Mouse (Mus musculus) urinary bladder, postnatal 36 days (tissue): ENCODE data around the gene Hist1h2ao.
A peak's percentile ranks its signal among the peaks of the same experiment; 100 is the strongest.
"Not testable (repeated sequence)": the region's sequence is repeated elsewhere in the genome, so short reads cannot be mapped to it uniquely, and the experiment has no call there.

Source experiments
- DNase-seq, 2 experiments: peaks; one replicate each; pipeline ENCODE4 v3.0.0; 2022; ENCODE audit warnings: low spot score in 2 of 2, mixed read lengths in 1 of 2

The Hist1h2ao gene

DNA sequence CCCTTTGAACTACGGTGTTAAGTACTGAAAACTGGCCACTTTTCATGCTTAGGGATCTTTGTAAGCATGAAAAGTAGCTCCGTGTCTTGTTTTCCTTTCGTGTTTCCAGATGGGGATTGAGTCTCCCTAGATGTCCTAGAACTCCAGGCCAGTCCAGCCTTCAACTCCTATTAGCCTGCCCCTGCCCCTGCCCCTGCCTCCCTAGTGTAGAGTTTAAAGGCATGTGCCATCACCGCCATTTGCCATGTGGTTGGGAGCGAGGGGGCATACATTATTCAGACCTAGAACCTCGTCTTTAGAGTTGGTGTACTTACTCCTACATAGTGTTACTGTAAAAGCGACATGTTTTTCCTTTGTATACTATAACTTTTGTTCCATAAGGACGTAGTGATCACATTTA is 809 bp downstream of the Hist1h2ao start:
- not testable (repeated sequence) for DNase-seq

DNA sequence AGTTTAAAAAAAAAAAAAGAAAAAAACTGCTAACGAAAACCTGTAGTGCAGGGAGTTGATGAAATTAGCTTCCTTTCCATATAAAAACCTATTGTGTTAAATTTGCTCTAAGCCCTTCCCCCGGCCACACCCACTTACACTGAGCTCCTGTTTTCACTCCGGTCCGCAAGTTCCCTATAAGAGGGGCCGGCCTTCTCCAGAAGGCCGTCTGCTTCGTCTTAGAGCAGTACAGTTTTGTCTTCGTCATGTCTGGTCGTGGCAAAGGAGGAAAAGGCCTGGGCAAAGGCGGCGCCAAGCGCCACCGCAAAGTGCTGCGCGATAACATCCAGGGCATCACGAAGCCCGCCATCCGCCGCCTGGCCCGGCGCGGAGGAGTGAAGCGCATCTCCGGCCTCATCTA is 1.3 kb downstream of the Hist1h2ao start, which contains the start of gene Hist1h4m:
Hist1h4m (plus strand) TSS at position 208 of the 400 bp plus-strand sequence.
- peak in 1 of 2 experiments; percentile 44 for DNase-seq

DNA sequence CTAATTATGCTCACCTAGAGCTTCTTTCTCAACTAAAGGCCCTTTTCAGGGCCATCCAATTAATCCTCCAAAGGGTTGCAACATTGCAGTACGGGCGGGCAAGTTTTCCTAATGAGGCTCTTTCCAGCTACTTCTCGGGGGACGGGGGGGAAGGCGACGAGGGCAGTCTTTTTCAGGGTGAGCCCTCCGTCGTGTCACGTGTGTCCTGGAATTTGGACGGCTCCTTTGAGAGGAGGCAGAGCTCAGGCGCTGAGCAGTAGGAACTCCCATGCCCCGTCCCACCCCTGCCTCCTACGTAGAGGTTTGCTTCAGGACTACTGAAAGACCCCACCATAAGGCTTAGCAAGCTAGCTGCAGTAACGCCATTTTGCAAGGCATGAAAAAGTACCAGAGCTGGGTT is 1.8 kb downstream of the Hist1h2ao start:
- DNase-seq, result not testable (repeated sequence)

DNA sequence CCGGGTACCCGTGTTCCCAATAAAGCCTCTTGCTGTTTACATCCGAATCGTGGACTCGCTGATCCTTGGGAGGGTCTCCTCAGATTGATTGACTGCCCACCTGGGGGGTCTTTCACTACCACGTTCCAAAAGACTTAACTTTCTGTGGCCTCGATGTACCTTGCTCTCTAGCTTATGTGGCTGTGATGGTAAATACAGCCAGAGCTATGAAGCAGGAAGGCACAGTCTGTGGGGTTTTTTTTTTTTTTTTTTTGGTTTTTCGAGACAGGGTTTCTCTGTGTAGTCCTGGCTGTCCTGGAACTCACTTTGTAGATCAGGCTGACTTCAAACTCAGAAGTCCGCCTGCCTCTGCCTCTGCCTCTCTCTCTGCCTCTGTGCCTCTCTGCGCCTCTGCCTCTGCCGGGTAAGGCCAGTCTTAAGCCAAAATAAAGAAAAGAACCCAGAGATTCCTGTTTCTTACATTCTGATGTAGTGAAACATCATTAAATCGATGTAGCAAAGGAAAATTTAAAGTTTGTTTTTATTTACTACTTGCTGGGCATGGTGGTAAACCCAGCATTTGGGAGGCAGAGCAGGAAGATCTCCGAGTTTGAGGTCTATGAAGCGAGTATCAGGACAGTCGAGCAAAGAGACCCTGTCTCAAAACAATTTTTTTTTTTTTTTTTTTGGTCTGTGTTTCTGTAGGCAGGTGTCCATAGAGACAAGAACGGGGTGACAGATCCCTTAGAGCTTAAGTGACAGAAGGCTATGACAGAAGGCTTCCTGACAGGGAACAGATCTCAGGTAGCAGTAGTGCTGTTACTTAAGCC is 10.0 kb downstream of the Hist1h2ao start:
- not testable (repeated sequence) for DNase-seq

DNA sequence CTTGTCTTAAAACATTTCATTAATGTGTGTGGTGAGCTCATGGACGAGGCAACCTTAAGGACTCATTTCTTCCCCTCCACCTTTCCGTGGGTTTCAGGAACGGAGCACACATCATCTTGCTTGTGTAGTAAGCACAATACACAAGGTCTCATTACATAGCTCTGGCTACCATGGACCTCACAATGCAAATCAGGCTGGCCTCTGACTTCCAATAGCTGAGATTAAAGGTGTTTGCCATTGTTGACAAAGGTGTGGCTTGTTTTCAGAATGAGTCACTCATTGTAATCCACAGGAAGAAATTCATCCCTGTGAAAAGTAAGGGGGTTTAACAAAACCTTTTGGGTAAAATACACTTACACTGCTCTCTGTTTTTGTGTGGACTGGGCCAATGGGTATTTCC is 18.2 kb downstream of the Hist1h2ao start:
- no peak for DNase-seq

DNA sequence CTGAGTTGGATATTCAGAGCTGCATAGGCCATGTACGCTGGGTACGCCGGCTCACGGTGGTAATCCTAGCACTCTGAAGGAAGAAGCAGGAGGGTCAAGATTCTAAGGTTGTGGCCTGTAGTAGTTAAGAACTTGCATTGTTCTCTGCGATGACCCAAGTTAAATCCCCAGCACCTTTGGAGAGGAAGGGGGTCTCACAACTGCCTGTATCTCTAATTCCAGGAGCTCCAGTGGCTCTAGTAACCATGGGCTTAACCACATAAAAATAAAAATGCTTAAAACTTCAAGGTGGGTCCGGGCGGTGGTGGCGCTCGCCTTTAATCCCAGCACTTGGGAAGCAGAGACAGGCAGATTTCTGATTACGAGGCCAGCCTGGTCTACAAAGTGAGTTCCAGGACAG is 20.1 kb downstream of the Hist1h2ao start:
- no peak for DNase-seq

DNA sequence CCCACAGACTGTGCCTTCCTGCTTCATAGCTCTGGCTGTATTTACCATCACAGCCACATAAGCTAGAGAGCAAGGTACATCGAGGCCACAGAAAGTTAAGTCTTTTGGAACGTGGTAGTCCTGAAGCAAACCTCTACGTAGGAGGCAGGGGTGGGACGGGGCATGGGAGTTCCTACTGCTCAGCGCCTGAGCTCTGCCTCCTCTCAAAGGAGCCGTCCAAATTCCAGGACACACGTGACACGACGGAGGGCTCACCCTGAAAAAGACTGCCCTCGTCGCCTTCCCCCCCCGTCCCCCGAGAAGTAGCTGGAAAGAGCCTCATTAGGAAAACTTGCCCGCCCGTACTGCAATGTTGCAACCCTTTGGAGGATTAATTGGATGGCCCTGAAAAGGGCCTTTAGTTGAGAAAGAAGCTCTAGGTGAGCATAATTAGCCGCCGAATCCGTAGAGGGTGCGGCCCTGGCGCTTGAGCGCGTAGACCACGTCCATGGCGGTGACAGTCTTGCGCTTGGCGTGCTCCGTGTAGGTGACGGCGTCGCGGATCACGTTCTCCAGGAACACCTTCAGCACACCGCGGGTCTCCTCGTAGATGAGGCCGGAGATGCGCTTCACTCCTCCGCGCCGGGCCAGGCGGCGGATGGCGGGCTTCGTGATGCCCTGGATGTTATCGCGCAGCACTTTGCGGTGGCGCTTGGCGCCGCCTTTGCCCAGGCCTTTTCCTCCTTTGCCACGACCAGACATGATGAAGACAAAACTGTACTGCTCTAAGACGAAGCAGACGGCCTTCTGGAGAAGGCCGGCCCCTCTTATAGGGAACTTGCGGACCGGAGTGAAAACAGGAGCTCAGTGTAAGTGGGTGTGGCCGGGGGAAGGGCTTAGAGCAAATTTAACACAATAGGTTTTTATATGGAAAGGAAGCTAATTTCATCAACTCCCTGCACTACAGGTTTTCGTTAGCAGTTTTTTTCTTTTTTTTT is 21.4 kb downstream of the Hist1h2ao start, which contains the start of gene Hist1h4n:
Hist1h4n (minus strand) TSS at position 779 of the 977 bp plus-strand sequence.
- DNase-seq, result peak; percentile 23 to 31

DNA sequence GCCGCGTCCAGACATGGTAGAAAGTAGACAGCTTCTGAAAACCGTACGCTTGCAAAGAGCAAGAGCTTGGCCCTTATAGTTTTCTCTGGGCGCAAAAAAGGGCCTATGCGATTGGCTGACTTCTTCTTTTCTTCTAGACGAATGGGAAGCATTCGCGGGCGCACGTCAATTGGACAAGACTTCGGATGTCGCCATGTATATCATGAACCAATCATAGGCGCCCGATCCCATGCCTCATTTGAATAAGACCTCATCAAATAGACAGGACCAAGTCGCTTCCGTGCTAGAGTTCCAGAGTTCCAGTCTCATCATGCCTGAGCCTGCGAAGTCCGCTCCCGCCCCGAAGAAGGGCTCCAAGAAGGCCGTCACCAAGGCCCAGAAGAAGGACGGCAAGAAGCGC is 23.2 kb downstream of the Hist1h2ao start, which contains the start of the genes Hist1h2ap and Hist1h2br:
Hist1h2ap (minus strand) TSS at position 47 of the 400 bp plus-strand sequence.
Hist1h2br (plus strand) TSS at position 283 of the 400 bp plus-strand sequence.
- not testable (repeated sequence) for DNase-seq

DNA sequence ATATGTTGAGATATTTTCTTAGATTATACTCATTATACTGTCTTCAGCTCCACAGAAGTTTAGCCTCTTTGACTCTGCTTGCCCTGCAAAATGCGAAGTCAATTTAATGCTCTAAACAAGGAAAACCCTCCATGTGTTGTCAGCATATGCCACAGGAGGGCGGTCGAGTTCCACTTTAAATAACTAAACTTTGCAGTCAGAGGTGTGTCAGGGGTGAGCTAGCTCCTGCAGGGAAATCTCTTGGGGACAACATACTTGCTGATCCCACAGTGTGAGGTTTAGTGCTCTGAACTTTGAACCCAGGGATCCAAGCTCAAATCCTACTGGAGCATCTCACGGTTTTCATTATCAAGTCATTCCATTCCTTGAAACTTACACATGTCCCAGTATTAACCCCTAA is 30.2 kb downstream of the Hist1h2ao start:
- not testable (repeated sequence) for DNase-seq

DNA sequence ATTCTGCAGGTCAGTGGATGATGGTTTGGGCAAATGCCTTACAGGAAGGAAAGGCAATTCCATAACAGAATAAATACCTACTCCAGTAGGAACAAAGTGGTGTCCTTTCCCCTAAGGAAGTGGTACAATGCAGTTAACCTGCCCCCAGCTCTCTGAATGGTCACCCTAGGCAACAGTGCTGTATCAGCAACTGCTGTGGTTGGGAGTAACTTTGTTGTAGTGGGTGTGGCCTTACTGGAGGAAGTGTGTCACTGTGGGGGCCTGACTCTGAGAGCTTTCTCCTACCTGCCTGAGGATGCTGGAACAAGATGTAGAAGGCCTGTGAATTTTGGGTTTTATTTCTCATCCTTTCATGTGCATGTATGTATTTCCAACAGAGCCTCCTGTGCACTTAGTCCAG is 36.1 kb downstream of the Hist1h2ao start:
- not testable (repeated sequence) for DNase-seq

DNA sequence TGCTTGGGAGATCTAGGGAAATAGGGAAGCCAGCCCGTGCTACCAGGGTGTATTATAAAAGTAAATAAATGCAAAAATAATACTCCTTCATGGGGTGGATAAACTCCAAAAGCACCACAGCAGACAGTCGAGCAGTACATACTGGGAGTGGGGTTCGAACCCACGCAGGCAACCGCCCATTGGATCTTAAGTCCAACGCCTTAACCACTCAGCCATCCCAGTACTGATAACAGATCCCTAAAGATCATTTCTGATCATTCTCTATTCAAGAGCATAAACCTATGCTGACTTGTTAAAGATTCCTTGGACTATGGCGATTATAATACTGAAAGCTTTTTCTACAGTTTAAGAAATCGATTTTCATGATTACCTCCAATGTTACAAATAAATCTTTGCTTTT is 37.6 kb downstream of the Hist1h2ao start:
- no peak for DNase-seq

DNA sequence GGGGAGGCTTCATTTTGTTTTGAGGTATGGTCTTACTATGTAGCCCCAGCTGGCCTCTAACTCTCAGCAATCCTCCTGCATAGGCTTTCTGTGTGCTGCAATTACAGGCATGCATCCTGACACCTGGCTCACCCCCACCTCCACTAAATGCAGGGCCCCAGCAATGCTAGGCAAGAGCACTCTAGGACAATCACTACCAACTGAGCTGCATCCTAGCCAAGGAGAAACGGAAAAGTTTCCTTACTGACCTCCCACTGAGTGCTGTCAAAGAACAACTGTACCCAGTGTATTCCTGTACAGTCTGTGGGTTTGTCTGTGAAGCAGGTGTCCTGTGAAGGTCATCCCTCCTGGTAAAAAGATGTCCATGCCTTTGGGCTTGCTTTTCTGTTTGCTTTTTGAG is 40.4 kb downstream of the Hist1h2ao start:
- DNase-seq, result not testable (repeated sequence)

DNA sequence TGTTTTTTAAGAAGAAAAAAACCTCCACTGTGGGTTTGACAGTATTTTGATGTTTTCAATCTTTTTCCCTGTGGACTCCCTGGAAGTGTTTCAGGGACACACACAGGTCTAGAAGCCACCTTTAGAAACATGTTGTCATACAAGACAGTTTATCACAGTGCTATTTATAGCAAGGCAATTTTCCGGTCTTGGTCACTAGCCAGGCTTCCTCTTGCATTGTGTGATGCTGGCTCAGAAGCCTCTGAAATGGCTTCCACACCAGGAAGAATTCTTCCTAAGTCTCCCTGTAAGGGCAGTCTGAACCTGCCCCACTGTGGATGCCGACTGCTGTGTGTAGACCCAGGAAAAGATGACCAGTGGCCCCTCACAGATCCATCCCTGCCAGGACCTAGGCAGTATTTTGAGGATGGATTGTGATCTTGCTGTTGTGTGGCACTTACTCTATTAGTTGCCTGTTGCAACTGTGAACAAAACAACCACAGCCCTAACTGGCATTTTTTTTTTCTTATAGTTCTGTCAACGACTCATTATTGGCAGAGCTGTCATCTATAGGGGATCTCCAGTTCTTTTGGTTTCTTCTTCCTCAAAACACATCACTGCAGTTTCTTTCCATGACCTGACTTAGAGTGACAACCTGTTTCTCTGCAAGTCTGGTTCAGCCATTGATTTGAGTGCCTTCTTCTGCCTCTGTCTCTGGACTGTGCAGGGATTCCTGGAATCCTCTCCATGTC is 42.1 kb downstream of the Hist1h2ao start:
- no peak for DNase-seq

DNA sequence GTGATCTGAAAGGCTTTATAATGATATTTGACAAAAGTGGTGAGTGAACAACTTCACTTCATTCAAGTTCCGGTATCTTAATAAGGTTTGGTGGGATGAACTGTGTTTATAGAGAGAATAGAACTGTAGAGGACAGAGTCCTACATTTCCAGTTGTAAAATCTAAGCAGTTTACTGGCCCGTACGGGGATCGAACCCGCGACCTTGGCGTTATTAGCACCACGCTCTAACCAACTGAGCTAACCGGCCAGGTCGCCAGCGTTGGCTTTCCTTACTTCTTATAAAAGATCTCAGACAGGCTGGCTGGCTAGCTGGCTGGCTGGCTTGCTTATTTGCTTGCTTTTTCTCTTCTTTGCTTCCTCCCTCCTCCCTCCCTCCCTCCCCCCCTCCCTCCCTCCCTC is 44.9 kb downstream of the Hist1h2ao start:
- peak; percentile 46 to 71 for DNase-seq

DNA sequence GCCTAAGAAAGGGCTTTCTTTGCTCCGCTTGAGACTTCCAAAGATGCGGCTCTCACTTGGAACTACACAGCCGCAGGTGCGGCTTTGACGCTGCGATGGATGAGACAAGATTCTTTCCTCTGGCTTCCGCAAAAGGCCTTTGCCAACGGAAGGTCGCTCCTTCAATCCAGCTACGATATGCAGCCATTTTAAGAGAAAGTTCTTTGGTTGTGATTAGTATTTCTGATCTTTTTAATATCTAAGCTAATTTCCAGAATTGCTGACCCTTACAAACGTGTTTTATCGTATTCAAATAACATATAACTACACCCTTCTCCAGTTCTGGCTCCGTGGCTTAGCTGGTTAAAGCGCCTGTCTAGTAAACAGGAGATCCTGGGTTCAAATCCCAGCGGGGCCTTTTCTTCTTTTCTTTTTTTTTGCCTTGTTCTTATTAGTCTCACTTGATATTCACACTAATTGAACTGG is 45.5 kb downstream of the Hist1h2ao start:
- peak in 1 of 2 experiments; percentile 2 for DNase-seq
